Mouse (Mus musculus) neural tube, embryonic 13.5 days (tissue): Measurements from ENCODE around the gene Ldb2. TPM values are rescaled to one million over a fixed set of nuclear protein-coding genes. Genes with fewer than 3 reads are reported as not detected.

Experiments used
- ATAC-seq: fragments of 200-750 bp; cut with Nextera tagmentation; 2 replicates; pipeline ENCODE4 v1.8.0; 2017; ENCODE audit warnings: low read depth, mild to moderate bottlenecking, moderate TSS enrichment, moderate library complexity
- H3K27ac ChIP-seq: fragments of 300-500 bp; sonication (generic); replicated peaks from 2 replicates; pipeline ENCODE4 v1.5.1; 2015; ENCODE audit warnings: moderate library complexity, mild to moderate bottlenecking, inconsistent platforms
- H3K27me3 ChIP-seq: fragments of 300-500 bp; sonication (generic); 2 replicates; pipeline ENCODE4 v1.6.1; 2015; ENCODE audit warnings: mild to moderate bottlenecking, inconsistent platforms
- H3K36me3 ChIP-seq: fragments of 300-500 bp; sonication (generic); 2 replicates; pipeline ENCODE4 v1.6.1; 2015; ENCODE audit warnings: mild to moderate bottlenecking, inconsistent platforms
- H3K4me1 ChIP-seq: fragments of 300-500 bp; sonication (generic); replicated peaks from 2 replicates; pipeline ENCODE4 v1.6.1; 2015; ENCODE audit warnings: inconsistent platforms
- H3K4me2 ChIP-seq: fragments of 300-500 bp; sonication (generic); 2 replicates; pipeline ENCODE4 v1.6.1; 2015; ENCODE audit warnings: inconsistent platforms, mild to moderate bottlenecking, moderate library complexity
- H3K4me3 ChIP-seq: fragments of 300-500 bp; sonication (generic); 2 replicates; pipeline ENCODE4 v1.5.1; 2015; ENCODE audit warnings: mild to moderate bottlenecking, inconsistent platforms
- H3K9ac ChIP-seq: fragments of 300-500 bp; sonication (generic); 2 replicates; pipeline ENCODE4 v1.6.1; 2015; ENCODE audit warnings: moderate library complexity, mild to moderate bottlenecking, inconsistent platforms
- H3K9me3 ChIP-seq: fragments of 300-500 bp; sonication (generic); 2 replicates; pipeline ENCODE4 v1.6.1; 2016; ENCODE audit warnings: inconsistent platforms
- WGBS: fragments of 180-500 bp; shearing (Covaris S2); methylation state at CpG from one replicate; pipeline ENCODE4 v1.1.7; 2015; 5-methylcytosine and 5-hydroxymethylcytosine counted together
- polyA plus RNA-seq: library from polyadenylated mRNA; unstranded; fragments of >200 nt; fragmentation: Nextera tagmentation; extraction: Ambion mirVana; gene quantifications from 2 replicates; pipeline ENCODE4 v1.2.1, GENCODE M21; 2015

Ldb2 gene
- polyA plus RNA-seq: 35.4 and 41.3 TPM in 2 replicates

DNA sequence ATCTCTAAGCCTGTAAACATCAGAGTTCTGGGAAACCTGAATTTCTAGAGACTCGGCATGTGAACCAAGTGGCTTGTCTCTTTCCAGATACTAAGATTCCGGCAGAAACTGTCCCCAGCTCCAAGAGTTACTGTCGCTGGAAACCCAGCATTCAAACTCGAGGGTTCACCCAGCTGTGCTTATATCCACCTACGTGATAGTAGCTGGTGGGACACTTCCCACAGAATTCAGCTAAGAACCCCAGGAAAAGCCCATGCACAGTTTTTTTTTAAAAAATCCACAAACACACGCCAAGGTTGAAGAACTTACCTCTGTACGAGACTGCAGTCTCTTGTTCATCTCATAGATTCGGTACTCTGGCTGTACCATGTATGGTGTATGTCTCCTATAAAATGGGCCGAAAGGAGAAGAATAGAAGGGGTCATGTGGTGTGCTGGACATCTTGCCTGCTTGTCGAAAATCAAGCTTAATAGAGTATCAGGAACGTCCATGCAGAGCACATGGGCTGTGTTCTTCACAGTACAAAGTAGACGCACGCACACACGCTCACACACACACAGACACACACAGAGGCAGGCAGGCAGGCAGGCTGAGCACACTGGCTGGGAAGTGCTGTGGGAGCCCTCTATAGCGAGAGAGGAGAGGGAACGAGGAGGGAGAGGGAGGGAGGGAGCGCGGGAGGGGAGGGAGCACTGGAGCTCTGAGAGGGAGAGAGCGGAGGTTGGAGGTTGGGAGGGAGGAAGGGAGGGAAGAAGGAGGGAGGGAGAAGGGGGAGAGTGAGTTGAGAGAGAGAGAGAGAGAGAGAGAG, at the start of gene Ldb2:
Gene Ldb2, minus strand, starts transcription at position 628 of the 808 bp plus-strand sequence.
- peak within 1 kb of the TSS; percentile 63 for H3K9ac ChIP-seq
- WGBS: 1% methylated on average over 17 of the region's 19 CpGs
- 0 out of 2 replicates have a peak within 1 kb of the TSS, but pooled peaks have one; percentile 15 for H3K27ac ChIP-seq
- peak; percentile 96 for ATAC-seq
- H3K4me1 ChIP-seq: peaks cover 29% of the 10 kb centered on the region; the same call in 1 of the 2 replicates
- H3K27me3 ChIP-seq: no peaks in the 10 kb centered on the region
- H3K4me3 ChIP-seq: peak within 1 kb of the TSS; percentile 46
- no peaks in the 10 kb centered on the region for H3K36me3 ChIP-seq
- H3K4me2 ChIP-seq: peak within 1 kb of the TSS; percentile 63
- H3K9me3 ChIP-seq: no peaks in the 10 kb centered on the region

- Histone ChIP-seq H3K9ac (no peak overlapping the region), H3K4me3 (no peak overlapping the region), H3K27me3 (no peaks in the 10 kb centered on the region), H3K36me3 (no peaks in the 10 kb centered on the region), H3K4me1 (no peaks in the 10 kb centered on the region), H3K4me2 (no peak overlapping the region), H3K27ac (no peak overlapping the region), H3K9me3 (no peaks in the 10 kb centered on the region)
- ATAC-seq: no peak
- WGBS: 64% methylated on average over 5 of the region's 5 CpGs
These were observed 31.8 kb upstream of the Ldb2 start for GRCm38 (mm10) chr5:44831287-44831686.

DNA sequence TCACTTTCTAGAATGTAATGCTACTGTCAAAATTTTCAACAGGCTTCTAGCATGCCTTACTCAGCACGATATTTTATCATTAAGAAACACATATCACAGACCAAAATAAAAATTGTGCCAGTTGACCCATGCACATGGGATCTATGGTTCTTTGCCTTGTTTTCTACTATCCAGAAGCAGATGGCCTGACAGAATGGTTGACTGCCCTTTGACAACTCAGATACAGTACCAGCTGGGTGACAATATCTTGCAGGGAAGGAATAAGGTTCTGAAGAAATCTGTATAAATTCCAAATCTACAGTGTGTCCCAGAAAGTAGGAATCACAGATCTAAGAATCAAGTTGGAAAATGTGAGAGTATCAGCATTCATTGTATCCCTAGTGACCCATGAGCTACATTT, 16.0 kb upstream of the Ldb2 start:
- no peaks in the 10 kb centered on the region for H3K36me3 ChIP-seq
- H3K4me1 ChIP-seq: no peaks in the 10 kb centered on the region
- no peak overlapping the region for H3K9ac ChIP-seq
- no peak overlapping the region for H3K4me2 ChIP-seq
- H3K27ac ChIP-seq: no peak overlapping the region
- WGBS: 85% methylated on average over 1 of the region's 1 CpGs
- no peaks in the 10 kb centered on the region for H3K27me3 ChIP-seq
- H3K9me3 ChIP-seq: no peaks in the 10 kb centered on the region
- no peak for ATAC-seq
- no peak overlapping the region for H3K4me3 ChIP-seq

DNA sequence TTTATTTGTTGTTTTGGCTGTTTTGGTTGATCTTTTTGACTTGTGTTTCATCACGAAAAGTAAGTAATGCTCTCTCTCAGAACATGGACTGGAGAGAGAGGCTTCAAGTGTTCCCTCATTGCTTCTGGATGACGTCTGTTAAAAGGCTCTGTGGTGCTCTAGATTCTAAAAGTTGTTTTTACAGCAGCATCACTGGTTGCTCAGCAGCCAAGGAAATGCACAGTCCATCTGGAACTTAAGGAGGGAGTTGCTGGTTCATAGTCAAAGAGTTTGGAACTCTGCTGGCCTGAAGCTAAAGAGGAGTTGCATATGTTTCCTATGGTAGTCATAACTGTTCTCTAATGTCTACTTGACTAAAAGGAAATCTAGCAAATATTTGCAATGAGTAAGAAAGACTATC, 6.5 kb upstream of the Ldb2 start:
- Histone ChIP-seq H3K9me3 (no peaks in the 10 kb centered on the region), H3K4me1 (0 out of 2 replicates have a peak, but pooled peaks cover 5% of the 10 kb centered on the region), H3K9ac (no peak overlapping the region), H3K27me3 (no peaks in the 10 kb centered on the region), H3K36me3 (no peaks in the 10 kb centered on the region), H3K4me2 (no peak overlapping the region), H3K4me3 (no peak overlapping the region), H3K27ac (no peak overlapping the region)
- no peak for ATAC-seq
- WGBS: 80% methylated on average over 2 of the region's 2 CpGs

- Histone ChIP-seq H3K36me3 (no peaks in the 10 kb centered on the region), H3K9ac (no peak overlapping the region), H3K9me3 (no peaks in the 10 kb centered on the region), H3K27ac (no peak overlapping the region), H3K4me3 (no peak overlapping the region), H3K4me1 (peaks cover 29% of the 10 kb centered on the region; the same call in 1 of the 2 replicates), H3K27me3 (no peaks in the 10 kb centered on the region), H3K4me2 (no peak overlapping the region)
- no peak for ATAC-seq
- 30% methylated on average over 3 of the region's 3 CpGs for WGBS
These were observed 1.6 kb upstream of the Ldb2 start for GRCm38 (mm10) chr5:44801100-44801499.

- 6% methylated on average over 2 of the region's 2 CpGs for WGBS
- ATAC-seq: peak; percentile 45
- Histone ChIP-seq H3K4me1 (peaks cover 29% of the 10 kb centered on the region; the same call in 1 of the 2 replicates), H3K4me2 (peak overlapping the region; percentile 63), H3K27me3 (no peaks in the 10 kb centered on the region), H3K27ac (0 out of 2 replicates have a peak overlapping the region, but pooled peaks have one; percentile 15), H3K4me3 (peak overlapping the region; percentile 46), H3K36me3 (no peaks in the 10 kb centered on the region), H3K9ac (no peak overlapping the region), H3K9me3 (no peaks in the 10 kb centered on the region)
These were observed 381 bp upstream of the Ldb2 start for GRCm38 (mm10) chr5:44799861-44800260.

- 3% methylated on average over 3 of the region's 3 CpGs for WGBS
- ATAC-seq: no peak
- Histone ChIP-seq H3K36me3 (no peaks in the 10 kb centered on the region), H3K4me2 (peak overlapping the region; percentile 63), H3K27me3 (no peaks in the 10 kb centered on the region), H3K9ac (peak overlapping the region; percentile 63), H3K9me3 (no peaks in the 10 kb centered on the region), H3K27ac (no peak overlapping the region), H3K4me1 (peaks cover 29% of the 10 kb centered on the region; the same call in 1 of the 2 replicates), H3K4me3 (peak overlapping the region; percentile 46)
These were observed 987 bp downstream of the Ldb2 start for GRCm38 (mm10) chr5:44798493-44798892.

- Histone ChIP-seq H3K4me1 (peaks cover 29% of the 10 kb centered on the region; the same call in 1 of the 2 replicates), H3K9ac (peak overlapping the region; percentile 63), H3K27ac (no peak overlapping the region), H3K9me3 (no peaks in the 10 kb centered on the region), H3K36me3 (no peaks in the 10 kb centered on the region), H3K27me3 (no peaks in the 10 kb centered on the region), H3K4me2 (peak overlapping the region; percentile 63), H3K4me3 (peak overlapping the region; percentile 46)
- 11% methylated on average over 2 of the region's 2 CpGs for WGBS
- ATAC-seq: no peak
These were observed 1.4 kb downstream of the Ldb2 start for GRCm38 (mm10) chr5:44798056-44798455.

DNA sequence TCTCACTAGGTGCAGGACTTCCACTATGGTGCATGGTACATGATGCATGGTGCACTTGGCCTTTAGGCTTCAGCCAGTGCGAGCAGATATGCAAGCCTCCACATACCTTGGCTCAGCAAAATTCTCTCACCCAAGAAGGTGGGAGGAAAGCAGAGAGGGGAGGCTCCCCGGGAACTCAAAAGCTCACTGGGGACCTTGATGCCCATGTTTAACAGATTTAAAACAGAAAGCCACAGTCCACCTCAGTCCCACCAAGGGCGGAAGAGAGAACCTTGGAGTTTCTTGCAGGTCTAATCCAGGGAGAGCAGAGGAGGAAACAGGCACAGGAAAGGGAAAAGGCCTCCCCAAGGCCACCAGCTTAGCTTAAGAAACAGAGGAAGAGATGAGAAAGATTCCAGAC, 14.9 kb downstream of the Ldb2 start:
- Histone ChIP-seq H3K4me1 (no peaks in the 10 kb centered on the region), H3K9ac (no peak overlapping the region), H3K4me3 (no peak overlapping the region), H3K27ac (no peak overlapping the region), H3K4me2 (no peak overlapping the region), H3K27me3 (no peaks in the 10 kb centered on the region), H3K36me3 (no peaks in the 10 kb centered on the region), H3K9me3 (no peaks in the 10 kb centered on the region)
- no peak for ATAC-seq
- 86% methylated on average over 3 of the region's 3 CpGs for WGBS

DNA sequence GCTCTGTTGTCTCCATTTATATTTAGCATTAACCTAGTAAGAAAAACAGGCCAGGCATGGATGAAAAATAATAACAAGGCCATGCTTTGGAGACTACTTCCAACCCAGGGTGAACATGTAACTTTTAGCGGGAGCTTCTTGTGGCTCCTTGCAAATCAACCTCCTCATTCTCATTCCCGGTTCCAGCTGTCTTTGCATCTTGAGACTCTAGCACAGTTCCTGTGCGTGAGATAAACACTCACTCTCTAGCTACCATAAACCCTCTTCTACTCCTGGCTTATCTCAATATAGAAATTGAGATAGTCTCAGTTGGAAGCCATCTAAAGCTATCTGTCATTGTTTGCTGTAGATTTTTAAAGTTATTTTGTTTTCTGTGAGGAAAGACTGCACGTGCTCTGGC, 20.1 kb downstream of the Ldb2 start:
- H3K4me2 ChIP-seq: no peak overlapping the region
- ATAC-seq: no peak
- H3K9ac ChIP-seq: no peak overlapping the region
- no peaks in the 10 kb centered on the region for H3K27me3 ChIP-seq
- no peaks in the 10 kb centered on the region for H3K9me3 ChIP-seq
- H3K27ac ChIP-seq: no peak overlapping the region
- 89% methylated on average over 4 of the region's 4 CpGs for WGBS
- H3K4me1 ChIP-seq: no peaks in the 10 kb centered on the region
- H3K4me3 ChIP-seq: no peak overlapping the region
- no peaks in the 10 kb centered on the region for H3K36me3 ChIP-seq

GRCm38 (mm10) chr5:44768472-44768871, 31.0 kb downstream of the Ldb2 start:
- no peak for ATAC-seq
- Histone ChIP-seq H3K36me3 (no peaks in the 10 kb centered on the region), H3K9me3 (no peaks in the 10 kb centered on the region), H3K4me3 (no peak overlapping the region), H3K27me3 (no peaks in the 10 kb centered on the region), H3K27ac (no peak overlapping the region), H3K4me2 (no peak overlapping the region), H3K4me1 (no peaks in the 10 kb centered on the region), H3K9ac (no peak overlapping the region)
- 89% methylated on average over 8 of the region's 8 CpGs for WGBS

- no peak overlapping the region for H3K4me3 ChIP-seq
- 86% methylated on average over 7 of the region's 7 CpGs for WGBS
- H3K9ac ChIP-seq: no peak overlapping the region
- H3K27me3 ChIP-seq: no peaks in the 10 kb centered on the region
- H3K9me3 ChIP-seq: no peaks in the 10 kb centered on the region
- no peak overlapping the region for H3K4me2 ChIP-seq
- H3K36me3 ChIP-seq: no peaks in the 10 kb centered on the region
- H3K27ac ChIP-seq: no peak overlapping the region
- no peaks in the 10 kb centered on the region for H3K4me1 ChIP-seq
- ATAC-seq: no peak
These were observed 34.6 kb downstream of the Ldb2 start for GRCm38 (mm10) chr5:44764911-44765310.
